Mouse (Mus musculus) Patski (cell line): ENCODE data around the gene Fam76b. TPM values are rescaled to one million over a fixed set of nuclear protein-coding genes. Genes with fewer than 3 reads are reported as not detected.

Experiments
- ATAC-seq: fragments of 100-300 bp; one replicate; pipeline ENCODE4 v1.8.0; 2021
- CTCF ChIA-PET: fragments of 350-600 bp; sonication (Branson Sonifier 250); formaldehyde crosslinking; loops from one replicate; lab custom pipeline; 2022; ENCODE audit warnings: inconsistent platforms; lab: Charles Lee
- POLR2A ChIA-PET: fragments of 350-600 bp; sonication (Branson Sonifier 250); formaldehyde crosslinking; loops from one replicate; lab custom pipeline; 2022; ENCODE audit warnings: antibody characterized with exemption, inconsistent platforms; lab: Charles Lee
- DNase-seq: peaks from one replicate; pipeline ENCODE4 v3.0.0-alpha.2; 2011; ENCODE audit warnings: low read depth, low spot score
- H3K27me3 ChIP-seq: fragments of 371-371 bp; one replicate; pipeline ENCODE4 v1.5.1; 2021
- CTCF ChIP-seq: fragments of 100-300 bp; IDR thresholded peaks from one replicate; pipeline ENCODE4 v1.5.1; 2021
- in situ Hi-C: fragments of 300-500 bp; cut with MboI; formaldehyde crosslinking; loops from 3 replicates; pipeline ENCODE4 v1.11.1; 2018; ENCODE audit warnings: low pct_unique_long_range_greater_than_20kb, mixed read lengths
- polyA plus RNA-seq: library from polyadenylated mRNA; unstranded; gene quantifications from one replicate; pipeline ENCODE4 v1.2.3, GENCODE M21; 2021

The Fam76b gene
- polyA plus RNA-seq, 1 experiment from 2014 or later = 22.0 TPM

DNA sequence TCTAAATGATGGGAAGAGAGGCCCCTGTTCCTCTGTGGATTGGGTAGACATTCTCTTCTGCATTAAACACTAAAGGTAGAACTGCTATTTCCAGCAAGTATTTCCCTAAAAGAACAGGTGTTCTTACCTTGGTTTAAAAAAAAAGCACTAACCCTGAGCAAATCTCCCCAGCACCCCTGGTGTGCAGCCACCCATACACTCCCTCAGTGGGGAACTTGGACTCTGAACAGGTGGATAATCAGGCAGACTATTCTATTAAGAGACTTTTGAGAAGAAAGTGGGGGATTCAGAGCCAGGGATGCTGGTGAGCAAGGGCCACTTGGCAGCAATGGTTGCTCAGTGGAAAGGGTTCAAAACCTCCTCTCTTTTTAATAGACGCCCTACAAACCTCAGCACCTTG lies 28.7 kb downstream of the Fam76b start:
- POLR2A ChIA-PET = no interaction called here

GRCm38 (mm10) chr9:13856777-13857176 lies 29.3 kb downstream of the Fam76b start:
- ChIA-PET CTCF (no interaction called here), POLR2A (no interaction called here)
- H3K27me3 ChIP-seq = no peaks in the 10 kb centered on the region
- DNase-seq (no peak), ATAC-seq (no peak)
- no peak for TF ChIP-seq CTCF
- in situ Hi-C loops = loop anchor here (25.0 kb wide), 1 partner anchor 656 kb away; the partner anchor contains the start of genes Cwc15 and Kdm4d

More for the DNA sequence above, 28.7 kb downstream of the Fam76b start:
- TF ChIP-seq CTCF = no peak
- DNase-seq (no peak), ATAC-seq (no peak)
- in situ Hi-C loops = loop anchor here (25.0 kb wide), 1 partner anchor 656 kb away; the partner anchor contains the start of genes Cwc15 and Kdm4d
- H3K27me3 ChIP-seq = no peaks in the 10 kb centered on the region
- CTCF ChIA-PET = no interaction called here

DNA sequence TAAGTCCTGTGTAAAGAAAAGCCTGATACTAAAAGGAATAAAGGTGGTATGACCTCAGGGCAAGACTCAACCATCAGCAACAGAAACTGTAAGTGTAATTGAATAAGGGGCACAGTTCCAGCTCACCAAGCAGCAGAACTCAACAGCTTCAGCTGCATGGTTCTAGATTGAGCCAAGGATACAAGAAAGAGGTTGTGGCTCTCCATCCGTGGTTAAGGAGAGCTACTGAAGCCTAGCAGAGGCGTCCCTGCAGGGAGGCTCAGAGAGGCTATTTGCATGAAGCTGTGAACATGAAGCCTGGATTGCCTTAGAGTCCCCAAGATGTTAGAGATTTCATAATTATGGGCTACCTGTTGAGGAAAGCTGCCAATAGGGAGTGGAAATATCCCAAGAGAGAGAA lies 40.1 kb downstream of the Fam76b start:
- in situ Hi-C loops = loop anchor here (25.0 kb wide), 1 partner anchor 645 kb away; the partner anchor contains the start of genes Cwc15 and Kdm4d
- no peak for TF ChIP-seq CTCF
- no peak for DNase-seq
- CTCF ChIA-PET = interaction anchor here (0.6 to 1.3 kb wide), 6 partner anchors 8 to 831 kb away, joined by 3 to 5 read pairs (median 3); no protein-coding TSS in a partner anchor
- no peaks in the 10 kb centered on the region for H3K27me3 ChIP-seq
- POLR2A ChIA-PET = no interaction called here
- no peak for ATAC-seq

DNA sequence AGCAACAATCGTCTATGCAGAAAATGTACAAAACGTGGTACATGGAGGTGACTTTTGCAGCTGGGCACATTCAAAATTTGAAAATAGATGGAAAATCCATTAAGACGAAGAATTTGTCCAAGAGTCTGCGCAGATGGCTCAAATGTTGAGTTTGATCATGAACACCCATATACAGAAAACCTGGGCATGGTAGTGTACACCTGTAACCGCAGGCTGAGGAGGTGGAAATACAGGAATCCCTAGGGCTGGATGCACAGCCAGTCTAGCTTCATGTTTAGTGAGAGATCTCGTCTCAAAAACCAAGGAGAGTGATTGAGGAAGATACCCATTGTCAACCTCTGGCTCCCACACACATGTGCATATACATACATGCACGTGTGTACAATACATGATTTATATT lies 44.1 kb downstream of the Fam76b start:
- no peaks in the 10 kb centered on the region for H3K27me3 ChIP-seq
- DNase-seq (no peak), ATAC-seq (no peak)
- TF ChIP-seq CTCF = no peak
- POLR2A ChIA-PET = no interaction called here
- in situ Hi-C loops = loop anchor here (25.0 kb wide), 1 partner anchor 641 kb away; the partner anchor contains the start of genes Cwc15 and Kdm4d
- CTCF ChIA-PET = interaction anchor here (1.3 kb wide), 1 partner anchor 8 kb away, joined by 3 read pairs; no protein-coding TSS in a partner anchor

DNA sequence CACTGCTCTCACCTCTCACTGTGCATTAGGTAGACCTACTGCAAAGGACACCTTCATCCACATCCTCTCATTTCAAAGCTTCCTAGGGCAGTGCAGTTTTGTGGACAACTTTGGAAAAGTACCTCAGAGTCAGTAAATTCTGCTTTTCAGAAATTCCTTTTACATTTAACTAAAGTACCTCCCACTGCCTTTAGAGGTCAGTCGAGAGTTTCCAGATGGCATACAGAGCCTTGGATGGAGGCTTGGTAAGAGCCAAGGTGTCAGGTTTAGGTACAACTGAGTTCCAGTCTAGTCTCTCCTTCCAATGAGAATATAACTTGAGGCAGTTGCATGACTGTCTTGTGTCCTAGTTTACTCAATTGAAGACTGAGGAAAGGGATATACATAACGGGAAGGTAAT lies 46.8 kb downstream of the Fam76b start:
- CTCF ChIA-PET = interaction anchor here (1.1 to 2.3 kb wide), 3 partner anchors 9 to 467 kb away, joined by 6 to 8 read pairs (median 7); no protein-coding TSS in a partner anchor
- DNase-seq (no peak), ATAC-seq (no peak)

DNA sequence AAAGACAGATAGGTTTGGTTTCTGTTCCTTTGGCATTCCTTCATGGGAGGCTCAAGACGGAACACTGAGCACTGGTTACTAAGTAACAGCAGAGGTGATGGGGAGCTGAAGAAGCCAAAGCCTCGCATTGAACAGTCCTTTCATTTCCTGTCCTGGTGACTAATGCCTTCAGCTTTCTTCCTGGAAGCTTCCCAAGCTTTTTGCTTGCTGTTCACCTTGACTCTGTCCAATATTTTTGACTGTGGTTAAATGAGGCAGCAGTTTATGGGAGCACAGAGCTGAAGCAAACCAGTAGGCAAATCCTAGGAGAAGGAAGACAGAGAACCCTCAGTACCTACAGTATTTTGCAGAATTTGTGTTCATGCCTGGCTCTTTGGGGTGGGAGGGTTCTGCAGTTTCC lies 47.8 kb downstream of the Fam76b start:
- H3K27me3 ChIP-seq = no peaks in the 10 kb centered on the region
- DNase-seq (no peak), ATAC-seq (peak; percentile 62)
- TF ChIP-seq CTCF = no peak
- ChIA-PET POLR2A (interaction anchor here (0.6 kb wide), 1 partner anchor 193 kb away, joined by 3 read pairs; no protein-coding TSS in a partner anchor), CTCF (interaction anchor here (0.8 to 2.3 kb wide), 7 partner anchors 8 to 481 kb away, joined by 3 to 8 read pairs (median 5); no protein-coding TSS in a partner anchor)
- in situ Hi-C loops = no loop called here

More for the DNA sequence above, 46.8 kb downstream of the Fam76b start:
- no peaks in the 10 kb centered on the region for H3K27me3 ChIP-seq
- TF ChIP-seq CTCF = peak; percentile 63
- in situ Hi-C loops = loop anchor here (25.0 kb wide), 1 partner anchor 638 kb away; the partner anchor contains the start of genes Cwc15 and Kdm4d
- POLR2A ChIA-PET = no interaction called here

DNA sequence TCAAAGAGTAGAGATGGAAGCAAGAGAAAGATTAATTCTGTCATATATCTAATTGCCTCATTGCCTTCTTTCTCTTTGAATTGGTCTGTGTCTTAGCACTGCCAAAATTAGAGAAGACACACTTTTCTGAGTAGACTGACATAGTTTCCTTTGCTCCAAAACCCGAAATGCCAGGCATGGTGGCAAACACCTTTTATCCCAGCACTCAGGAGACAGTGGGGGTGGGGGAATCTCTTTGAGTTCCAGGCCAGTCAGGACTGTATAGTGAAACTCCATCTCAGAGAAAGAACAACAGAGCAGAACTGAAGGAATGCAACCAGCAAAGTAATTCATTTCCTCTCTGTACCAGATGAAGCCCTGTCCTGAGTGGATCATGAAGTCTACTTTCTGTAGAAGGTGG lies 53.2 kb downstream of the Fam76b start:
- in situ Hi-C loops = loop anchor here (10.0 kb wide), 1 partner anchor 824 kb away; no protein-coding TSS in a partner anchor
- TF ChIP-seq CTCF = no peak
- ATAC-seq (no peak), DNase-seq (no peak)
- CTCF ChIA-PET = no interaction called here
- POLR2A ChIA-PET = no interaction called here
- no peaks in the 10 kb centered on the region for H3K27me3 ChIP-seq

DNA sequence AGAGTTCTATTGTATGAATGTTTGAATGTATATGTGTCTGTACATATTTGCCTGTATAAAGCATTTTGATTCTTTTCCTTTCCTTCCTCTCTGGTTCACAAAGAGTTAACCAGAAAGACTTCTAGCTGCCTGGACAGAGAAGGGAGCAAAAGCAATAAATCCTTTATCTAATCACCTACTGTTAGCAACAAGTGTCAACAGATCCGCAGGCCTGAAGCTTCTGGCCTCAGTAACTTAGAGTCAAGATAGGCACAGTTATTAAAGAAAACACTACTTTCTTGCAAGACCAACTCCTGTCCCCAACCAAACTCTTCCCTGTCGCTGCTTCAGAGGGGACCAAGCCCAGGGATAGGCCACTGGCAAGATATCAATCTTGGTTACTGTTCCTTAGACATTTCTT lies 55.0 kb downstream of the Fam76b start:
- no peak for DNase-seq
- CTCF ChIA-PET = interaction anchor here (1.6 kb wide), 1 partner anchor 465 kb away, joined by 3 read pairs; no protein-coding TSS in a partner anchor
- no peak for ATAC-seq
- no peaks in the 10 kb centered on the region for H3K27me3 ChIP-seq
- TF ChIP-seq CTCF = no peak
- POLR2A ChIA-PET = no interaction called here
- in situ Hi-C loops = loop anchor here (10.0 kb wide), 1 partner anchor 822 kb away; no protein-coding TSS in a partner anchor

DNA sequence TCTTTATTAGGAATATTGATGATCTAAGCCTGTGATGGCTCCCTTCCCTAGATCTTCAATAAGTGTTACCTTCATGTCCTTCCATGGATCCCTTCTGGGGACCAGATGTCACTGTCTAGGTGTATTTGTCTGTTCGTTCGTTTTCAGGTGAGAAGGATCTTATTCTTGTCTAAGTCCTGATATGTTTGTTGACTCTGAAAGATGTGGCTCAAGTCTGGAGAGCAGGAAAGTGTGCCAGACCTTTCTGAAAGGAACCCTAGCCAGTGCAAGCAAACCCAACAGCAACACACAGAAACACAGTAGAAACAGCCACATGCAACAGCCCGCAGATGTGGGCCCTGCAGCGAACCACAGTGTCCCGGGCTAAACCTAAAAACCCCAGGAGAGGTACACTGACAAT lies 61.5 kb downstream of the Fam76b start:
- in situ Hi-C loops = loop anchor here (5.0 to 10.0 kb wide), 2 partner anchors 458 to 816 kb away; no protein-coding TSS in a partner anchor
- ChIA-PET POLR2A (no interaction called here), CTCF (interaction anchor here (0.7 to 3.7 kb wide), 23 partner anchors 10 to 460 kb away, joined by 3 to 15 read pairs (median 4); partner anchors contain the start of gene Sesn3)
- no peak for DNase-seq
- no peaks in the 10 kb centered on the region for H3K27me3 ChIP-seq
- no peak for ATAC-seq
- no peak for TF ChIP-seq CTCF

GRCm38 (mm10) chr9:13889657-13890056 lies 62.1 kb downstream of the Fam76b start:
- ChIA-PET CTCF (interaction anchor here (0.7 to 3.7 kb wide), 28 partner anchors 11 to 459 kb away, joined by 3 to 15 read pairs (median 4); partner anchors contain the start of gene Sesn3), POLR2A (no interaction called here)
- H3K27me3 ChIP-seq = no peaks in the 10 kb centered on the region
- peak; percentile 83 for ATAC-seq
- DNase-seq = no peak
- peak; percentile 94 for TF ChIP-seq CTCF
- in situ Hi-C loops = loop anchor here (5.0 to 10.0 kb wide), 5 partner anchors 115 to 815 kb away; no protein-coding TSS in a partner anchor

DNA sequence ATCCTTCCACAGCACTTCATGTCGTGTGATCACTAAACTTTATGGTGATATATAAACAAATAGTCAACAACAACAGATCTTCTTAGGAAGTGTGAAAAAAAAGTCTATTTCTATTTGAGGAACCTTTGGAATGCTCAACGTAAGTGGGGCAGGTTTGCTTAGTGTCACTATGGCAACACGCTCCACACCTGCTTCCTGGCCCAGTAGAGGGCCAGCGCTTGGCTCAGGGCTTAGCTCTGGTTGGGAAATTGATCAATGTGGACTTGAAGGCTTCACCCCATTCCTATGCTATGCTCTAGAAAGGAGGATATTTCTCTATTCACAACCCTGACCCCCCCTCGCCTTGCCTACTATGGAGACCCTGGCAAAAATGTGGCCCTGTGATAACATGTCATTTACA lies 62.7 kb downstream of the Fam76b start:
- no peaks in the 10 kb centered on the region for H3K27me3 ChIP-seq
- ATAC-seq (no peak), DNase-seq (no peak)
- TF ChIP-seq CTCF = no peak
- in situ Hi-C loops = loop anchor here (10.0 kb wide), 3 partner anchors 115 to 325 kb away; no protein-coding TSS in a partner anchor
- CTCF ChIA-PET = interaction anchor here (0.7 to 3.7 kb wide), 27 partner anchors 13 to 459 kb away, joined by 3 to 15 read pairs (median 4); partner anchors contain the start of gene Sesn3
- POLR2A ChIA-PET = no interaction called here
